Mouse (Mus musculus) intestine, embryonic 16.5 days (tissue): Measurements from ENCODE around the gene B4galt7. TPM values are rescaled to one million over a fixed set of nuclear protein-coding genes. Genes with fewer than 3 reads are reported as not detected.
A peak's percentile ranks its signal among the peaks of the same experiment; 100 is the strongest.
"Not testable (repeated sequence)": the region's sequence is repeated elsewhere in the genome, so short reads cannot be mapped to it uniquely, and the experiment has no call there.

Source experiments
- ATAC-seq: fragments of 200-750 bp; cut with Nextera tagmentation; 2 replicates; pipeline ENCODE4 v1.8.0; 2017; ENCODE audit warnings: moderate TSS enrichment, moderate library complexity
- H3K27ac ChIP-seq: fragments of 300-500 bp; sonication (generic); 2 replicates; pipeline ENCODE4 v1.5.1; 2014; ENCODE audit warnings: mild to moderate bottlenecking, low read length
- H3K27me3 ChIP-seq: fragments of 300-500 bp; sonication (generic); replicated peaks from 2 replicates; pipeline ENCODE4 v1.6.1; 2014; ENCODE audit warnings: low read length, control low read depth, mixed read lengths; ENCODE audit not compliant: control insufficient read depth, insufficient read depth
- H3K36me3 ChIP-seq: fragments of 300-500 bp; sonication (generic); 2 replicates; pipeline ENCODE4 v1.6.1; 2014; ENCODE audit warnings: low read length, control low read depth; ENCODE audit not compliant: control insufficient read depth, insufficient read depth
- H3K4me1 ChIP-seq: fragments of 300-500 bp; sonication (generic); 2 replicates; pipeline ENCODE4 v1.6.1; 2014; ENCODE audit warnings: low read length, control low read depth, mixed read lengths; ENCODE audit not compliant: control insufficient read depth, insufficient read depth
- H3K4me2 ChIP-seq: fragments of 300-500 bp; sonication (generic); 2 replicates; pipeline ENCODE4 v1.6.1; 2014; ENCODE audit warnings: low read depth, low read length, control low read depth
- H3K4me3 ChIP-seq: fragments of 300-500 bp; sonication (generic); 2 replicates; pipeline ENCODE4 v1.5.1; 2014; ENCODE audit warnings: mild to moderate bottlenecking, low read length
- H3K9ac ChIP-seq: fragments of 300-500 bp; sonication (generic); 2 replicates; pipeline ENCODE4 v1.6.1; 2014; ENCODE audit warnings: low read depth, low read length
- H3K9me3 ChIP-seq: fragments of 300-500 bp; sonication (generic); 2 replicates; pipeline ENCODE4 v1.6.1; 2016; ENCODE audit warnings: low read length, control low read depth; ENCODE audit not compliant: control insufficient read depth
- WGBS: fragments of 180-500 bp; shearing (Covaris S2); extraction: QIAGEN DNeasy Blood & Tissue Kit; methylation state at CpG from one replicate; pipeline ENCODE4 v1.1.7; 2014; 5-methylcytosine and 5-hydroxymethylcytosine counted together
- polyA plus RNA-seq: library from polyadenylated mRNA; unstranded; fragments of >200 nt; fragmentation: Nextera tagmentation; extraction: Ambion mirVana; gene quantifications from 2 replicates; pipeline ENCODE4 v1.2.1, GENCODE M21; 2015

Gene B4galt7
- polyA plus RNA-seq, 1 experiment from 2014 or later, result 21.6 TPM

GRCm38 (mm10) chr13:55611996-55612395 lies 12.3 kb downstream of the B4galt7 start:
- WGBS, result 88% methylated on average over 7 of the region's 7 CpGs
- ATAC-seq, result no peak

GRCm38 (mm10) chr13:55613471-55613870 lies 13.8 kb downstream of the B4galt7 start:
- no peaks in the 10 kb centered on the region for H3K27me3 ChIP-seq
- no peak overlapping the region for H3K4me2 ChIP-seq
- H3K27ac ChIP-seq, result no peak overlapping the region
- no peaks in the 10 kb centered on the region for H3K4me1 ChIP-seq
- 37% methylated on average over 5 of the region's 5 CpGs for WGBS
- peaks cover 9% of the 10 kb centered on the region for H3K36me3 ChIP-seq
- no peak overlapping the region for H3K9ac ChIP-seq
- no peaks in the 10 kb centered on the region for H3K9me3 ChIP-seq
- no peak overlapping the region for H3K4me3 ChIP-seq
- ATAC-seq, result no peak

More at GRCm38 (mm10) chr13:55611996-55612395, 12.3 kb downstream of the B4galt7 start:
- H3K4me2 ChIP-seq, result no peak overlapping the region
- H3K27me3 ChIP-seq, result no peaks in the 10 kb centered on the region
- no peak overlapping the region for H3K4me3 ChIP-seq
- no peaks in the 10 kb centered on the region for H3K9me3 ChIP-seq
- H3K27ac ChIP-seq, result no peak overlapping the region
- peaks cover 18% of the 10 kb centered on the region for H3K36me3 ChIP-seq
- no peak overlapping the region for H3K9ac ChIP-seq
- H3K4me1 ChIP-seq, result no peaks in the 10 kb centered on the region

GRCm38 (mm10) chr13:55619328-55619727 lies 19.6 kb downstream of the B4galt7 start:
- no peaks in the 10 kb centered on the region for H3K27me3 ChIP-seq
- H3K4me3 ChIP-seq, result no peak overlapping the region
- ATAC-seq, result no peak
- H3K36me3 ChIP-seq, result no peaks in the 10 kb centered on the region
- H3K27ac ChIP-seq, result no peak overlapping the region
- H3K4me2 ChIP-seq, result no peak overlapping the region
- H3K4me1 ChIP-seq, result peaks cover 5% of the 10 kb centered on the region; the same call in 1 of the 2 replicates
- WGBS, result 91% methylated on average over 4 of the region's 4 CpGs
- no peak overlapping the region for H3K9ac ChIP-seq
- H3K9me3 ChIP-seq, result no peaks in the 10 kb centered on the region

GRCm38 (mm10) chr13:55620275-55620674 lies 20.6 kb downstream of the B4galt7 start:
- Histone ChIP-seq H3K4me3 (no peak overlapping the region), H3K27ac (no peak overlapping the region), H3K9ac (no peak overlapping the region), H3K27me3 (no peaks in the 10 kb centered on the region), H3K36me3 (no peaks in the 10 kb centered on the region), H3K4me1 (peaks cover 5% of the 10 kb centered on the region; the same call in 1 of the 2 replicates), H3K4me2 (no peak overlapping the region), H3K9me3 (no peaks in the 10 kb centered on the region)
- ATAC-seq, result no peak
- 82% methylated on average over 2 of the region's 2 CpGs for WGBS

- not testable (repeated sequence) for H3K27me3 ChIP-seq, H3K36me3 ChIP-seq, H3K4me1 ChIP-seq, H3K9me3 ChIP-seq
- Histone ChIP-seq H3K4me2 (peak overlapping the region; percentile 87), H3K4me3 (peak overlapping the region; percentile 86), H3K27ac (peak overlapping the region; percentile 88; the same call in 1 of the 2 replicates), H3K9ac (peak overlapping the region; percentile 84)
- ATAC-seq, result 0 out of 2 replicates have a peak, but pooled peaks have one; percentile 1
- WGBS, result 12% methylated on average over 20 of the region's 20 CpGs
These were observed 22.5 kb downstream of the B4galt7 start for GRCm38 (mm10) chr13:55622156-55622648.

GRCm38 (mm10) chr13:55622649-55623541 lies 23.2 kb downstream of the B4galt7 start, which contains the start of gene Caml:
Gene Caml (plus strand): TSS chr13:55623005.
- WGBS, result under 1% methylated on average over 59 of the region's 59 CpGs
- Histone ChIP-seq H3K27ac (peak within 1 kb of the TSS; percentile 88), H3K4me1 (peaks cover 5% of the 10 kb centered on the region; the same call in 1 of the 2 replicates), H3K27me3 (no peaks in the 10 kb centered on the region), H3K36me3 (no peaks in the 10 kb centered on the region), H3K4me3 (peak within 1 kb of the TSS; percentile 86), H3K9ac (peak within 1 kb of the TSS; percentile 84), H3K4me2 (peak within 1 kb of the TSS; percentile 87), H3K9me3 (no peaks in the 10 kb centered on the region)
- ATAC-seq, result peak; percentile 99

GRCm38 (mm10) chr13:55634639-55635127 lies 35.0 kb downstream of the B4galt7 start, which contains the start of gene Ddx46:
Gene Ddx46 (plus strand): TSS chr13:55635027.
- 4% methylated on average over 30 of the region's 30 CpGs for WGBS
- H3K36me3 ChIP-seq, result no peaks in the 10 kb centered on the region; the same call in 1 of the 2 replicates
- peak within 1 kb of the TSS; percentile 97 for H3K9ac ChIP-seq
- H3K9me3 ChIP-seq, result no peaks in the 10 kb centered on the region
- H3K4me3 ChIP-seq, result peak within 1 kb of the TSS; percentile 99
- no peaks in the 10 kb centered on the region for H3K27me3 ChIP-seq
- peak; percentile 96 for ATAC-seq
- peaks cover 8% of the 10 kb centered on the region for H3K4me1 ChIP-seq
- no peak within 1 kb of the TSS for H3K27ac ChIP-seq
- H3K4me2 ChIP-seq, result peak within 1 kb of the TSS; percentile 88

- H3K4me2 ChIP-seq, result peak overlapping the region; percentile 88
- H3K9ac ChIP-seq, result peak overlapping the region; percentile 97
- H3K27ac ChIP-seq, result no peak overlapping the region
- H3K27me3 ChIP-seq, result no peaks in the 10 kb centered on the region
- under 1% methylated on average over 40 of the region's 40 CpGs for WGBS
- H3K4me1 ChIP-seq, result peaks cover 8% of the 10 kb centered on the region
- peaks cover 4% of the 10 kb centered on the region for H3K36me3 ChIP-seq
- ATAC-seq, result peak; percentile 57
- peak overlapping the region; percentile 99 for H3K4me3 ChIP-seq
- no peaks in the 10 kb centered on the region for H3K9me3 ChIP-seq
These were observed 35.5 kb downstream of the B4galt7 start for GRCm38 (mm10) chr13:55635146-55635571.
